Mouse (Mus musculus) brain, embryonic 14.5 days (tissue): Measurements from ENCODE around the gene Erc2.

Experiments used
- CTCF ChIP-seq: fragments of 200-500 bp; IDR thresholded peaks from 2 replicates; pipeline ENCODE4 v1.5.1; 2012; ENCODE audit warnings: inconsistent platforms, mild to moderate bottlenecking, moderate library complexity, borderline replicate concordance; ENCODE audit not compliant: insufficient read depth, insufficient read length; ENCODE audit errors: extremely low read depth
- POLR2A ChIP-seq: fragments of 200-500 bp; IDR thresholded peaks from 2 replicates; pipeline ENCODE4 v1.6.1; 2012; ENCODE audit warnings: mild to moderate bottlenecking, inconsistent platforms, borderline replicate concordance; ENCODE audit not compliant: poor library complexity, insufficient read depth, insufficient read length, severe bottlenecking; ENCODE audit errors: extremely low read depth

GRCm38 (mm10) chr14:28274826-28275225 is 652.6 kb downstream of the Erc2 start:
- no peak for TF ChIP-seq CTCF
- TF ChIP-seq POLR2A: no peak
